Mouse (Mus musculus) c-Kit-positive CD71-negative TER-119-negative erythroid progenitor cells, embryonic 14.5 days (primary cell): ENCODE data around the gene Tpo.

Experiments
- DNase-seq: peaks from one replicate; pipeline ENCODE4 v3.0.0-alpha.2; 2013; ENCODE audit warnings: low read depth

The Tpo gene

DNA sequence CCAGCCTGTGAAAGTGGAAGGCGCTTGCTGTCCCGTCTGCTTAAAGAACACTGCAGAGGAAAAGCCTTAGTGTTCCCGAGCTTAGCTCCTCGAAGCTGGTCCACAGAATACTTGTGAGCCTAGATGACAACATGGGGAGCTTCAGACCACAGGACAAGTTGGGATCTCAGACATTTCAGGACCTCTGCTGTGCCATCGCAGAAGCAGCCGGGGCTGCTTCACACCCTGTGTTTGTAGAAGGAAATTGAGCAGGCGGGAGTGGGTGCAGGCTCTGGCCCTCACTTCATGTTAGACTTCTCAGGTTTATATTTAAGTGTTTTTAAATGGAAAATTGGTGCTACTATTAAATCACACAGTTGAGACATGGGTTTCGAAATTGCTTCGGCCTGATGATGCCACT lies 116.9 kb downstream of the Tpo start:
- no peak for DNase-seq

DNA sequence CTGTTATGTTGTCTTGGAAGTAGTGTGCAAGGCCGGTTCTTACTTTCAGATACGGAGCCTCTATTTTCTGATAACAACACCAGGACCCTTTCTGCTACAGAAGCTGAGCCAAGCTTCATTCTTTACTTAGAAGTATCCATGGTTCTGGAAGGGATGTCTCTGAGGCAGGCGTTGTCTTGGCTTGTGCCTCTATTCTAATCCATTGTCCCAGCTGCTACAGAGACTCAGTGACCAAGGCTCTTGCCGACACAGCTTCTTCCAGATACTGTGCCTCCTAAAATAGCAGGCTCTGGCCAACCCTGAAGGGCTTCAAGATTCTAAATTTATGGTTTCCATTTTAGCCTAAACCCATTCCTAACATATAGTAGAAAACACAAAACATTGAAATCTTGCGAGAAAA lies 123.7 kb downstream of the Tpo start:
- DNase-seq, result no peak

DNA sequence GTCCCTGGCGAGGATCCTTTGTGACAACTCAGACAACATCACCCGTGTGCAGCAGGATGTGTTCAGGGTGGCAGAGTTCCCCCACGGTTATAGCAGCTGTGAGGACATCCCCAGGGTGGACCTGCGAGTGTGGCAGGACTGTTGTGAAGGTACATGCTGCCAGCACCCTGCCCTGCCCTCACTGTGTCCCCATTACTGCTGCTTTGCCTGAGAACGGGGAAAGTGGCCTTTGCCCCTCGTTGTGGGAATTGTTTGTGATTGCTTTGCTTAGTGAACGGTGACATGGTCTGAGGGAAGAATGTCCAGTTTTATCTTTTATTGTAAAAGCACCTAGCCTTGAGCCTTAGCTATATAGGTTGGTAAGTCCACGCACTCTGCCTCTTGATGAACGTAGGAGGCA lies 125.8 kb downstream of the Tpo start:
- no peak for DNase-seq
